Mouse (Mus musculus): Measurements from ENCODE around the gene Grik3. TPM values are rescaled to one million over a fixed set of nuclear protein-coding genes. Genes with fewer than 3 reads are reported as not detected.
A peak's percentile ranks its signal among the peaks of the same experiment; 100 is the strongest.

Gene Grik3
- total RNA-seq, 2 experiments from 2014 or later: 0.11 to 0.14 TPM

DNA sequence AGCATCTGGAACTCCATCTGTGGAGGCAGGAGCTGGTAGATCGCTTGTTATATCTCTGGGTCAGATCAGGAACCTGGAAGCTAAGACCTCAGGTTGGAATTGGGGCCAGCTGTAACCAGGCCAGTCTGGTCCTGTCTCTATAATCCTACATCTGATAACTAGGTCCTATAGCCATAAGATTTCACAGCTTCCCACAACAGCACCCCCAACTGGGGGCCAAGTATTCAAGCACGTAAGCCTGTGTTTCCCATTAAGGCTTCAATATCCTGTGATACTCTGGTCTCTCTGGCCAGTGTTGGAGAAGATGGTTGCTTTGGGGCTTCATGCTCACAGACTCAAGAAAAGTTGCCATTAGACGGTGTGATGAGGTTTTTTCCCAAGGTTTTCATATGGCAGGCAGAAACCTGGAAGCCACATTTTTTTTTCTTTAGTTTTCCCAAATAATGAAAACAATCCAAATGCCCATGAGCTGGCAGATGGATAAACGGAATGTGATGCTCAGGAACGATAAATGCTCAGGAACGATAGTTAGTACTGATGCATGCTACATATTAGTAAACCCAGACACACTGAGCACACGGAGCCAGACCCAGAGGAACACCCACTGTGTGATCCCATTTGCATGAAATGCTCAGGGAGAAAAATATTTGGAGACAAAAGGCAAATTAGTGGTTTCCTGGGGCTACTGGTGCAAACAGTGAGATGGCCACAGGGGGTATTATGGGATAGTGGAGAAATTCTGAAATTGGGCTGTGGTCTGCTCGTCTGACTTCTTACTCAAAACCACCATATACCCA, 128.2 kb downstream of the Grik3 start:
- intact Hi-C loops (cut with DNase I; ENCODE audit: low total_unique reads): no loop called here
- DNase-seq: no peak

- intact Hi-C loops (cut with DNase I; ENCODE audit: low total_unique reads): no loop called here
- DNase-seq: no peak
Measured at GRCm38 (mm10) chr4:125624885-125625678, 134.6 kb downstream of the Grik3 start.

DNA sequence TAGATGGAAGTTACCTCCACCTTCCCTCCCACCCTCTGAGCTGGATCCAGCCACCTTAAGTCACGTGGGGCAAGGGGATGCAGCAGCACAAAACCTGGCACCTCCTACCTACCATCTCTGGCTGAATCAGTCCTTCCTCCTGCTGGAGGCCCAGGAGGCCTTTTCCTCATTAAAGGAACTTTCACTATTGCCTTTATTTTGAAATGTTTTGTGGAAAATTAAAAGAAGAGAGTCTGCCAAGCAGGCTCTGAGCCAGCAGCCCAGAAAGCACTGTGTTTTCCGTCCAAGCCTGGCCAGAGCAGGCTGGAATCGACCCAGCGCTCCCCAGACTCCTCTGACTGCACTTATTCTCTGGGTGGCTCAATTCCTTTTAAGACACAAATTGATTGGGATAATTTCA, 139.0 kb downstream of the Grik3 start:
- peak; percentile 69 for DNase-seq
- intact Hi-C loops (cut with DNase I; ENCODE audit: low total_unique reads): no loop called here

- DNase-seq: no peak
- intact Hi-C loops (cut with DNase I; ENCODE audit: low total_unique reads): no loop called here
Measured at GRCm38 (mm10) chr4:125635037-125635436, 144.5 kb downstream of the Grik3 start.

GRCm38 (mm10) chr4:125636616-125637304, 146.3 kb downstream of the Grik3 start:
- peak; percentile 55 for DNase-seq
- intact Hi-C loops (cut with DNase I; ENCODE audit: low total_unique reads): no loop called here

- DNase-seq: no peak
- intact Hi-C loops (cut with DNase I; ENCODE audit: low total_unique reads): no loop called here
Measured at GRCm38 (mm10) chr4:125637364-125637763, 146.9 kb downstream of the Grik3 start.

DNA sequence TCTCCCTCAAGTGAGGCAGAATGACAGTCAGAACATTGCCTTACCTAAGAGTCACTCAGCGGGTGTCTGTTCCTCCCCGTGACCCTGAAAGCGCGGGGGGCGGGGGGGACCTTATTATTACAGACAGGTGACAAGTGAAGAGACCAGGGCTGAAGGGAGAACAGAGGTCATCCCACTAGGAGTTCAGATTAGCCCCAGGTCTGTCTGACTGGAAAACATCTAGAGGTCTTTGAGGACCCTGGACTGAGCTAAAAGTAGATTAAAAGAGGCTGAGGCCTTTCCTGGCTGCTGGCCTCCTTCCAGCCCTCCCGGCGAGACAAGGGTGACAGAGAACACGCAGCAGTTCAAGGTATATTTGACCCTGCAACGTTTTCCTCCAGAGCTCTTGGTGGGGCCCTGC, 150.0 kb downstream of the Grik3 start:
- intact Hi-C loops (cut with DNase I; ENCODE audit: low total_unique reads): no loop called here
- no peak for DNase-seq

GRCm38 (mm10) chr4:125640921-125641663, 150.6 kb downstream of the Grik3 start:
- DNase-seq: no peak
- intact Hi-C loops (cut with DNase I; ENCODE audit: low total_unique reads): no loop called here

DNA sequence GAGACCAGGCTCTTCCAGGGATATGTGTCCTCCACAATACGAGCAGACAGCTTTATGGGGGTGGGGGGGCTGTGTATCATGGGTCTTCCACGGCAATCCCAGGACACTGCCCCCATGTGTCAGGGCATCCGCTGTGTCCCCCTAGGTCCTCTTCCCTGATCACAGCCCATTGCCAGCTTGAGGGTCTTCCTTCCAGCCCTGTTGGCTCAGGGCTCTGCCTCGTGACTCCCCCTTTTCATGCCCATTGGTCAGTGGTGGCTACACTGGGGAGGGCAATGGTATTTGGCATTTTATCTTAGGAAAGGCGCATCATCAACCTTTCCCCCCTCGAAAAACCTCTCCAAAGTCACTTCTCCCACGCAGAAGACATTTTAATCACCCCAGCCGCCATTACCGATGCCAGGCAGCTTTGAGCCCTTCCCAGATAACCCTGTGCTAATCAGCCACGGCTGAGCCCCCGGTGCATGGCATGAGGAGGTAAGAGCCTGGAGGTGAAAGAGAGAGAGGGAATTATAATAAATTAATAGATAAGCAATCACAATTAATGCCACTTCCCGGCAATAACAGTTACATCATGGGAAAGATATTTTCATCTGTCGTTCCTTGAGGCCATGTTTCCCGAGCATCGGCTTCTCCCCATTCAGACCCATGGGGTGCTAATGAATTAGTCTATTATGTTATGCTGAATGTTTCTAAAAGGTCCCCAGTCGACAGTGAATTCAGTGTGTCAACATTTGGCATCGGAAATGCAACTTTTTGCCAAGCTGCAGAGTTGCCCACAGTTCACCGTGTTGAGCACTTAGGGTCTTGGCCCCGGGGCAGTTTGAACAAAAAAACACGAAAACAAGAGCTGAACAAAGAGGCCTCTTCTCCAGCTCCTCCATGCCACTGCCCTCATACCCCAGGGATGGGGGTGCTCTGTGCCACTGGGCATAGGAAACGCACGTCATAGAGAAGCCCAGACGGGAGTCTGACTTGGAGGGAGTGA, 154.4 kb downstream of the Grik3 start:
- intact Hi-C loops (cut with DNase I; ENCODE audit: low total_unique reads): no loop called here
- DNase-seq: no peak

- intact Hi-C loops (cut with DNase I; ENCODE audit: low total_unique reads): no loop called here
- DNase-seq: no peak
Measured at GRCm38 (mm10) chr4:125651676-125652246, 161.3 kb downstream of the Grik3 start.

GRCm38 (mm10) chr4:125656031-125656430, 165.5 kb downstream of the Grik3 start:
- intact Hi-C loops (cut with DNase I; ENCODE audit: low total_unique reads): no loop called here
- no peak for DNase-seq

- intact Hi-C loops (cut with DNase I; ENCODE audit: low total_unique reads): no loop called here
Measured at GRCm38 (mm10) chr4:125658376-125658775, 167.9 kb downstream of the Grik3 start.

DNA sequence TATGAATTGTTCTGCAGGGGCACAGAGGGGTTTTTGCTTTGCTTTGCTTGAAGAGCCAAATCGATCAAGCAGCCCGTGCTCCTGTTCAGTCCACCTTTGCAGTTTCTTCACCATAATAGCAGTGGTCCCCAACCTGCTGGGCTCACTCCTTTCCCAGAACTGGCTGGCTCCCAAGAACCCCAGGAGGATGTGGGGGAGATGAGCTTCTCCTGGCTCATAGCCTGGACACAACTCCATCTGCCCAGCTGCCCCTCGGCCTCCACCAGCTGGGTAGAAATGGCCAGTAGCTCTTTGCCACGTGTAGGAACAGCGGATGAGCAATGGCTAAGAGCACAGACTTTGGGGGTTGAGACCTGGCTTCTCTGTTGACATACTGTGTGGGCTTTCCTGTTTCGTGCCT, 171.5 kb downstream of the Grik3 start:
- no peak for DNase-seq
- intact Hi-C loops (cut with DNase I; ENCODE audit: low total_unique reads): no loop called here

More at GRCm38 (mm10) chr4:125658376-125658775, 167.9 kb downstream of the Grik3 start:
- DNase-seq: no peak

GRCm38 (mm10) chr4:125663262-125663661, 172.8 kb downstream of the Grik3 start:
- intact Hi-C loops (cut with DNase I; ENCODE audit: low total_unique reads): no loop called here
- DNase-seq: no peak

GRCm38 (mm10) chr4:125665955-125666354, 175.5 kb downstream of the Grik3 start:
- intact Hi-C loops (cut with DNase I; ENCODE audit: low total_unique reads): no loop called here
- no peak for DNase-seq

DNA sequence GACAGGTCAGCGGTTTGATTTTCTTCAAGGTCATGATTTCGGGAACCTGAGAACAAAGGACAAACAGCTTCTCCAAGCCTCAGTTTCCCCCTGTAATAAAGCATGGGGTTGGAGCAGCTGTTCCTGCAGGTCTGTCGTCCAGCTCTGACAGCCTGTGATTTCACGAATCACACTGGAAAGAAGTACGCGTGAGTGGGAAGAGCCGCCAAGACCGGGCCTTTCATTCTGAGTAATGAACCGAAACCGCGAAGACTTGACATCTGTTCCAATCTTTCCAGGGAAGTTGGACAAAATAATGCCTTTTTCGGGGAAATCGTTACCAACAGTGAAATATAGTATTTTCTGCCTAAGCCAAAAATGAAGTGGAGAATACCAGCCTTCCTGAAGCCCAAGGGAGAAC, 191.5 kb downstream of the Grik3 start:
- intact Hi-C loops (cut with DNase I; ENCODE audit: low total_unique reads): no loop called here

DNA sequence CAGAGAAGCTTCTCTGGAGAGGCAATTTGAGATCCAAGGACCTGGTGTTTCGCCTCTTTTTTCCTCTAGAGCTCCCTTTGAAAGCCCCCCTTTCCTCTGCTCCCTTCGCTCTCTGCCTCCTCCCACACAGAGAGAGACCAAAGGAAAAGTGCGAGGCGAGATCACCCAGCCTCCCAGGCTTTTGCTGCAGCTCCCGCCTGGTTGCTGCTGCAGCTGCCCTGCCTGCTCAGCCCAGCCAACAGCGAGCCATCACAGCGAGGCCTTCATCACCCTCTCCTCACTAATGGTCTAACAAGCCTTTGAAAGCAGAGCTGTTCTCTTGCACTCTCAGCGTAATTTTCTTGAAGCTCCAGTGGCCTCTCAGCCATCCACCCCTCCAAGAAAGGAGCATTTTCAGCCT, 196.6 kb downstream of the Grik3 start:
- intact Hi-C loops (cut with DNase I; ENCODE audit: low total_unique reads): no loop called here
- no peak for DNase-seq

More for the DNA sequence above, 191.5 kb downstream of the Grik3 start:
- DNase-seq: no peak

GRCm38 (mm10) chr4:125695431-125695830, 204.9 kb downstream of the Grik3 start:
- intact Hi-C loops (cut with DNase I; ENCODE audit: low total_unique reads): no loop called here
- no peak for DNase-seq
